Mouse (Mus musculus) thymus, postnatal 0 days (tissue): ENCODE measurements around the gene Olfr313. TPM values are rescaled to one million over a fixed set of nuclear protein-coding genes. Genes with fewer than 3 reads are reported as not detected.
"Not testable (repeated sequence)": the region's sequence is repeated elsewhere in the genome, so short reads cannot be mapped to it uniquely, and the experiment has no call there.

ENCODE experiments used
- DNase-seq: peaks from one replicate; pipeline ENCODE4 v3.0.0-alpha.2; 2015; ENCODE audit warnings: low spot score
- polyA plus RNA-seq: library from polyadenylated mRNA; unstranded; fragments of >200 nt; fragmentation: Nextera tagmentation; extraction: Ambion mirVana; gene quantifications from 2 replicates; pipeline ENCODE4 v1.2.1, GENCODE M21; 2015

Gene Olfr313
- 0.06 and 0.08 TPM in 2 replicates for polyA plus RNA-seq

- DNase-seq = not testable (repeated sequence)
Observed at GRCm38 (mm10) chr11:58814700-58815099, at the start of gene Olfr313. TSS of gene Olfr313 (plus strand) at chr11:58815000.

- no peak for DNase-seq
Observed at GRCm38 (mm10) chr11:58772888-58773287, 41.9 kb upstream of the Olfr313 start, which contains the start of gene Olfr315. TSS of gene Olfr315 (plus strand) at chr11:58773188.

GRCm38 (mm10) chr11:58782480-58783089, 32.2 kb upstream of the Olfr313 start, which contains the start of gene Olfr314:
TSS of gene Olfr314 (plus strand) at chr11:58782952.
- DNase-seq = peak; percentile 22

GRCm38 (mm10) chr11:58784182-58784581, 30.6 kb upstream of the Olfr313 start:
- DNase-seq = no peak

GRCm38 (mm10) chr11:58787651-58788050, 27.1 kb upstream of the Olfr313 start:
- peak; percentile 87 for DNase-seq

GRCm38 (mm10) chr11:58788346-58788745, 26.5 kb upstream of the Olfr313 start:
- peak; percentile 46 for DNase-seq

- DNase-seq = peak; percentile 18
Observed at GRCm38 (mm10) chr11:58789532-58789931, 25.3 kb upstream of the Olfr313 start.

- no peak for DNase-seq
Observed at GRCm38 (mm10) chr11:58790053-58790452, 24.7 kb upstream of the Olfr313 start.

- DNase-seq = no peak
Observed at GRCm38 (mm10) chr11:58790646-58791045, 24.2 kb upstream of the Olfr313 start.

- DNase-seq = peak; percentile 55
Observed at GRCm38 (mm10) chr11:58795856-58796255, 18.9 kb upstream of the Olfr313 start.

GRCm38 (mm10) chr11:58796850-58797249, 17.9 kb upstream of the Olfr313 start:
- no peak for DNase-seq

- DNase-seq = no peak
Observed at GRCm38 (mm10) chr11:58799747-58800146, 15.1 kb upstream of the Olfr313 start.

- DNase-seq = peak; percentile 15
Observed at GRCm38 (mm10) chr11:58801558-58802228, 13.1 kb upstream of the Olfr313 start, which contains the start of gene Fam183b. TSS of gene Fam183b (minus strand) at chr11:58801960.

GRCm38 (mm10) chr11:58803871-58804270, 10.9 kb upstream of the Olfr313 start:
- no peak for DNase-seq

GRCm38 (mm10) chr11:58804393-58804792, 10.4 kb upstream of the Olfr313 start:
- DNase-seq = no peak

GRCm38 (mm10) chr11:58812001-58812400, 2.8 kb upstream of the Olfr313 start:
- peak; percentile 17 for DNase-seq

GRCm38 (mm10) chr11:58815676-58816075, 876 bp downstream of the Olfr313 start:
- peak; percentile 46 for DNase-seq

- DNase-seq = not testable (repeated sequence)
Observed at GRCm38 (mm10) chr11:58828937-58829336, 14.1 kb downstream of the Olfr313 start, which contains the start of gene Olfr312. TSS of gene Olfr312 (plus strand) at chr11:58829237.

GRCm38 (mm10) chr11:58829764-58830163, 15.0 kb downstream of the Olfr313 start:
- DNase-seq = peak; percentile 81

- DNase-seq = peak; percentile 84
Observed at GRCm38 (mm10) chr11:58832541-58832940, 17.7 kb downstream of the Olfr313 start.

- DNase-seq = not testable (repeated sequence)
Observed at GRCm38 (mm10) chr11:58838951-58839350, 24.2 kb downstream of the Olfr313 start, which contains the start of gene Olfr311. TSS of gene Olfr311 (plus strand) at chr11:58839251.

GRCm38 (mm10) chr11:58846919-58847461, 32.2 kb downstream of the Olfr313 start, which contains the start of gene Gm12258:
TSS of gene Gm12258 (plus strand) at chr11:58847158.
- peak; percentile 97 for DNase-seq
